Mouse (Mus musculus) olfactory bulb, adult 2 months (tissue): Measurements from ENCODE around the gene Anapc16. TPM values are rescaled to one million over a fixed set of nuclear protein-coding genes. Genes with fewer than 3 reads are reported as not detected.

Experiments
- H3K27ac ChIP-seq: fragments of 200-500 bp; 2 replicates; pipeline ENCODE4 v1.5.1; 2012; ENCODE audit warnings: low read depth, low read length; ENCODE audit not compliant: insufficient read depth
- H3K4me1 ChIP-seq: fragments of 200-500 bp; 2 replicates; pipeline ENCODE4 v1.6.1; 2012; ENCODE audit warnings: low read length; ENCODE audit not compliant: control insufficient read depth, insufficient read depth
- H3K4me3 ChIP-seq: fragments of 200-500 bp; 2 replicates; pipeline ENCODE4 v1.5.1; 2012; ENCODE audit warnings: mild to moderate bottlenecking, low read depth, low read length, moderate library complexity; ENCODE audit not compliant: insufficient read depth
- CTCF ChIP-seq: fragments of 200-500 bp; IDR thresholded peaks from 2 replicates; pipeline ENCODE4 v1.5.1; 2012; ENCODE audit warnings: low read depth, mild to moderate bottlenecking, low read length, moderate library complexity; ENCODE audit not compliant: insufficient read depth
- POLR2A ChIP-seq: fragments of 200-500 bp; IDR thresholded peaks from 2 replicates; pipeline ENCODE4 v1.6.1; 2012; ENCODE audit warnings: mild to moderate bottlenecking, low read depth, low read length, moderate library complexity; ENCODE audit not compliant: insufficient read depth
- WGBS: fragments of 180-500 bp; shearing (Covaris S2); methylation state at CpG from one replicate; pipeline ENCODE4 v1.1.7; 2018; 5-methylcytosine and 5-hydroxymethylcytosine counted together
- polyA plus RNA-seq: library from polyadenylated mRNA; stranded (reverse); fragments of >200 nt; gene quantifications from 2 replicates; pipeline ENCODE4 v1.2.4, GENCODE M21; 2012; ENCODE audit warnings: low replicate concordance; ENCODE audit not compliant: missing spikeins, insufficient read depth, insufficient read length

Anapc16 gene
- polyA plus RNA-seq, 1 experiment, result not detected

- WGBS, result 23% methylated on average over 25 of the region's 25 CpGs
- no peak for TF ChIP-seq POLR2A
- no peak for TF ChIP-seq CTCF
- Histone ChIP-seq H3K4me3 (0 out of 2 replicates have a peak overlapping the region, but pooled peaks have one; percentile 4), H3K4me1 (peaks cover 32% of the 10 kb centered on the region), H3K27ac (peak overlapping the region; percentile 81)
These were observed 45.5 kb downstream of the Anapc16 start for GRCm38 (mm10) chr10:59957171-59958149.

GRCm38 (mm10) chr10:59956681-59957080, 46.3 kb downstream of the Anapc16 start:
- Histone ChIP-seq H3K4me1 (peaks cover 32% of the 10 kb centered on the region), H3K27ac (peak overlapping the region; percentile 81), H3K4me3 (no peak overlapping the region)
- 33% methylated on average over 5 of the region's 5 CpGs for WGBS
- TF ChIP-seq POLR2A, result no peak
- TF ChIP-seq CTCF, result no peak

GRCm38 (mm10) chr10:59953564-59954039, 49.3 kb downstream of the Anapc16 start:
- Histone ChIP-seq H3K4me1 (peaks cover 33% of the 10 kb centered on the region), H3K27ac (0 out of 2 replicates have a peak overlapping the region, but pooled peaks have one; percentile 12), H3K4me3 (no peak overlapping the region)
- 37% methylated on average over 7 of the region's 7 CpGs for WGBS
- no peak for TF ChIP-seq CTCF
- TF ChIP-seq POLR2A, result no peak

- TF ChIP-seq POLR2A (no peak), CTCF (no peak)
- Histone ChIP-seq H3K4me1 (peaks cover 31% of the 10 kb centered on the region), H3K27ac (peak overlapping the region; percentile 74; the same call in 1 of the 2 replicates), H3K4me3 (peak overlapping the region; percentile 59)
- 27% methylated on average over 16 of the region's 16 CpGs for WGBS
These were observed 50.0 kb downstream of the Anapc16 start for GRCm38 (mm10) chr10:59952781-59953563.

GRCm38 (mm10) chr10:59952152-59952780, 50.7 kb downstream of the Anapc16 start:
- no peak for TF ChIP-seq CTCF
- TF ChIP-seq POLR2A, result peak; percentile 64; the same call in 1 of the 2 replicates
- peaks cover 27% of the 10 kb centered on the region for H3K4me1 ChIP-seq
- peak overlapping the region; percentile 59 for H3K4me3 ChIP-seq
- peak overlapping the region; percentile 99 for H3K27ac ChIP-seq
- WGBS, result under 1% methylated on average over 31 of the region's 31 CpGs

- WGBS, result under 1% methylated on average over 76 of the region's 76 CpGs
- peaks cover 20% of the 10 kb centered on the region for H3K4me1 ChIP-seq
- peak; percentile 100 for TF ChIP-seq POLR2A
- TF ChIP-seq CTCF, result no peak
- peak within 1 kb of the TSS; percentile 69 for H3K4me3 ChIP-seq
- peak within 1 kb of the TSS; percentile 99 for H3K27ac ChIP-seq
These were observed 51.5 kb downstream of the Anapc16 start, which contains the start of gene Ddit4 for GRCm38 (mm10) chr10:59951211-59952151. TSS of gene Ddit4 (minus strand) at chr10:59951834.

GRCm38 (mm10) chr10:59950716-59951191, 52.2 kb downstream of the Anapc16 start:
- TF ChIP-seq POLR2A, result no peak
- 0 out of 2 replicates have a peak, but pooled peaks have one; percentile 24 for TF ChIP-seq CTCF
- 0% methylated on average over 23 of the region's 23 CpGs for WGBS

More at GRCm38 (mm10) chr10:59950716-59951191, 52.2 kb downstream of the Anapc16 start:
- Histone ChIP-seq H3K4me1 (peaks cover 18% of the 10 kb centered on the region), H3K4me3 (peak overlapping the region; percentile 69), H3K27ac (peak overlapping the region; percentile 94)
